Mouse (Mus musculus): ENCODE data around the gene Aim2.
"Not testable (repeated sequence)": the region's sequence is repeated elsewhere in the genome, so short reads cannot be mapped to it uniquely, and the experiment has no call there.

Gene Aim2

GRCm38 (mm10) chr1:173481182-173481574 lies 130.5 kb downstream of the Aim2 start:
- DNase-seq: not testable (repeated sequence)

DNA sequence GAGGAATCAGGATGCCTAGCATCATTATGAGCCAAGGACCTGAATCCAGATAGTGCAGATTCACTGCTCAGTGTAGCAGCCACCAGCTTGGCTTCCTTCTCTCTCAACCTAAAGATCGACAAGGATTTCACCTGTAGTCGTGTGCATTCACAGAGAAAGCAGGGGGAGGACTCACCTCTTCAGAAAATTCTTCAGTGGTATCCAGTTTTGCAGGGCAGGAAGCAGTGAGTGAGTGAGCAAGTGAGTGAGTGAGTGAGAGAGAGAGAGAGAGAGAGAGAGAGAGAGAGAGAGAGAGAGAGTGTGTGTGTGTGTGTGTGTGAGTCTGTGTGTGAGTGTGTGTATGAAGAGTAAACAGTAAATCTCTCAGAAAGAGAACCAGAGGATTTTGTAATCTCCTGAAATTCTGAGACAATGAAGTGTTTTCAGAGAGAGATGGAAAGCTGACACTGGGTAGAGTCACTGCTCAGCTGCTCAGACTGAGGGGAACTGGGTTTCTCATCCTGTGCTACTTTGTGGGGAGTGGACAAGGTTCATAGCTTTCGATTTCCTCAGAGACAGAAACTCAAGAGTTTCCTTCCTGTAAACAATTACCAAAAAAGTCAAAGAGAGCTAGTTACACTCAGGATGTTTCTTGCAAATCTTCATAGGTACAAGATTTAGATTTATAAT lies 140.3 kb downstream of the Aim2 start, which contains the start of gene Ifi206:
Ifi206 (minus strand) TSS at position 230 of the 669 bp plus-strand sequence.
- peak; percentile 26 for DNase-seq

DNA sequence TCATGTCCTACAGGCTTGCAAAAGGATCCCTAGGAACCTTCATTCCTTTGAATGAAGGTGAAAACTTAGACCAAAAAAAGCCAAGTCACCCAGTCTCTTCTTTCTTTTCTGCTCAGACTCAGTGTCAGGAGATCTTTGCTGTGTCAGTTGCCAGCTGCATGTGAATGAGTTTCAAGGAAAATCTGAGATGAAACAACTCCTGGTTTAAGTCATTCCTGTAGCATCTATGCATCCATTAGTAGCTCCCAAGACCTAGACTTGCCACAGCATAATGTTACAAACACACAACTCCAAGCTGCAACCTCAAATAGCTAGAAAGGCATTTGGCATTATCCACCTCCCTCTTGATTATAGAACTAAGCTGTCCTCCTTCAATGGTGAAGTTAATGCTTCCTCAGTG lies 140.8 kb downstream of the Aim2 start:
- DNase-seq: not testable (repeated sequence)

- not testable (repeated sequence) for DNase-seq
Measured at GRCm38 (mm10) chr1:173510595-173510994, 159.9 kb downstream of the Aim2 start.

All from thymus, postnatal 4 days (tissue).